Mouse (Mus musculus) hindbrain, postnatal 0 days (tissue): ENCODE measurements around the gene Cpa1. TPM values are rescaled to one million over a fixed set of nuclear protein-coding genes. Genes with fewer than 3 reads are reported as not detected.
A peak's percentile ranks its signal among the peaks of the same experiment; 100 is the strongest.

Source experiments
- ATAC-seq: fragments of 200-750 bp; cut with Nextera tagmentation; 2 replicates; pipeline ENCODE4 v1.8.0; 2017; ENCODE audit warnings: mild to moderate bottlenecking, moderate TSS enrichment, moderate library complexity
- DNase-seq: peaks from one replicate; pipeline ENCODE4 v3.0.0-alpha.2; 2015; ENCODE audit warnings: low spot score
- H3K27ac ChIP-seq: fragments of 300-500 bp; sonication (generic); 2 replicates; pipeline ENCODE4 v1.5.1; 2014; ENCODE audit warnings: mild to moderate bottlenecking
- H3K27me3 ChIP-seq: fragments of 300-500 bp; sonication (generic); 2 replicates; pipeline ENCODE4 v1.6.1; 2014; ENCODE audit warnings: low read length, mixed read lengths; ENCODE audit not compliant: insufficient read depth
- H3K36me3 ChIP-seq: fragments of 300-500 bp; sonication (generic); 2 replicates; pipeline ENCODE4 v1.6.1; 2014; ENCODE audit warnings: low read length, mixed read lengths; ENCODE audit not compliant: insufficient read depth
- H3K4me1 ChIP-seq: fragments of 300-500 bp; sonication (generic); 2 replicates; pipeline ENCODE4 v1.6.1; 2014; ENCODE audit warnings: antibody characterized with exemption, low read length, mixed read lengths; ENCODE audit not compliant: insufficient read depth
- H3K4me2 ChIP-seq: fragments of 300-500 bp; sonication (generic); 2 replicates; pipeline ENCODE4 v1.6.1; 2014; ENCODE audit warnings: low read depth, mild to moderate bottlenecking, low read length, moderate library complexity, mixed read lengths
- H3K4me3 ChIP-seq: fragments of 300-500 bp; sonication (generic); 2 replicates; pipeline ENCODE4 v1.5.1; 2014; ENCODE audit warnings: low read length
- H3K9ac ChIP-seq: fragments of 300-500 bp; sonication (generic); replicated peaks from 2 replicates; pipeline ENCODE4 v1.6.1; 2014; ENCODE audit warnings: mild to moderate bottlenecking, low read length, moderate library complexity, mixed read lengths
- H3K9me3 ChIP-seq: fragments of 300-500 bp; sonication (generic); 2 replicates; pipeline ENCODE4 v1.6.1; 2016; ENCODE audit warnings: low read length, mixed read lengths
- CTCF ChIP-seq: IDR thresholded peaks from 2 replicates; pipeline ENCODE4 v1.5.1; 2016; ENCODE audit warnings: antibody characterized with exemption, control low read depth, low read depth
- WGBS: fragments of 180-500 bp; shearing (Covaris S2); extraction: QIAGEN DNeasy Blood & Tissue Kit; methylation state at CpG from one replicate; pipeline ENCODE4 v1.1.7; 2014; 5-methylcytosine and 5-hydroxymethylcytosine counted together
- polyA plus RNA-seq: library from polyadenylated mRNA; unstranded; fragments of >200 nt; fragmentation: Nextera tagmentation; extraction: Ambion mirVana; gene quantifications from 2 replicates; pipeline ENCODE4 v1.2.1, GENCODE M21; 2015
- total RNA-seq: library from RNA; depleted of rRNA; stranded (reverse); fragments of >200 nt; gene quantifications from 2 replicates; pipeline ENCODE4 v1.2.3, GENCODE M21; 2014; rRNA removed

The Cpa1 gene
- 0.68 and 0.84 TPM in 2 replicates for total RNA-seq
- polyA plus RNA-seq, result 0.40 and 0.68 TPM in 2 replicates

DNA sequence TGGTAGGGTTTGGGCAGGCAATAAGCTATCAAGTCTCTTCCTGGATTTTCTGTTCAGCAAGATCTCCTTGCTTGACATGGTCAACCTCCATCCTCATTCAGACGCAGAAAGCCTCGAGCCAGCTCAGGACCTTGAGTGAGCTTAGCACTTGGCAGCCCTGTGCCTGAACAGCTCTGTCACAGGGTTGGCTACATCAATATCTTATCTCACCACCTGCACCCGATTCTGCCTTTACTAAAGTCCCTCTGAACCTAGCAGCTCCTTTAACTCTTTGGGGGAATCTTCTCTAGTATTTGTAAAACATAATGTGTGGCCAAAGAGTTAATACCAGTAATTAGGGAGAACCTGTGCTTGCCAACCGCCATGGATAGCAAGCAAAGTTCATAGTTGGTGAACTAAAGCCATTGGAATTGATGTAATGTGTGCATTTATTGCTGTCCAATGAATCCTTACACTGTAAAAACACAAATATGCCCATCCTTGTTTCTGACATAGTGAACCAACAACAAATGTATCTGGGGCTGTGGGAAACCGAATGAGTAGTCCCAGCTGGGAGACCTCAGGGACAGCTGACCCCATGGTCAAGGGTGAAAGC, at the start of gene Cpa1:
Cpa1 (plus strand) TSS at position 545 of the 595 bp plus-strand sequence.
- Histone ChIP-seq H3K9me3 (no peaks in the 10 kb centered on the region), H3K4me1 (no peaks in the 10 kb centered on the region), H3K36me3 (no peaks in the 10 kb centered on the region), H3K4me3 (no peak within 1 kb of the TSS), H3K27ac (no peak within 1 kb of the TSS), H3K9ac (no peak within 1 kb of the TSS), H3K27me3 (no peaks in the 10 kb centered on the region), H3K4me2 (no peak within 1 kb of the TSS)
- WGBS, result 87% methylated on average over 5 of the region's 5 CpGs
- ATAC-seq (no peak), DNase-seq (no peak)
- no peak for TF ChIP-seq CTCF

DNA sequence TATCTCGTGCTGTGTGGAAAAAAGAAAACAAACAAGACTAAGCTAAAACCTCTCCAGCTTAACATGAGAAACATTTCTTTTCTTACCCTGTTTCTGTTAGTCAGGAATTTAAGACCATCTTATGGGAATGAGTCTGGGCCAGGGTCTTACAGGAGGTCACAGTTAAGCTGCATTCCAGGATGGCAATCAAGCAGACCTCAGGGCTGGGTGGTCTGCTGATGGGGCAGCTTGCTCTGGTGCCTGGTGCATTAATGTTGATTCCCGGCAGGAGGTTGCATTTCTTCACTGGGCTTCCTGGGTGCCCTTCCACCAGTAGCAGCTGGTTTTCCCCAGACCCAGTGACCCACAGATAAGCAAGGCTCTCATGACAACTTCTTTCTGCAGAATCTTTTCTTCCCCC, 49.2 kb upstream of the Cpa1 start:
- Histone ChIP-seq H3K4me3 (no peak overlapping the region), H3K4me1 (no peaks in the 10 kb centered on the region), H3K36me3 (no peaks in the 10 kb centered on the region), H3K4me2 (no peak overlapping the region), H3K27ac (no peak overlapping the region), H3K27me3 (no peaks in the 10 kb centered on the region), H3K9ac (no peak overlapping the region), H3K9me3 (no peaks in the 10 kb centered on the region)
- no peak for TF ChIP-seq CTCF
- DNase-seq (no peak), ATAC-seq (no peak)
- WGBS, result 75% methylated on average over 2 of the region's 2 CpGs

DNA sequence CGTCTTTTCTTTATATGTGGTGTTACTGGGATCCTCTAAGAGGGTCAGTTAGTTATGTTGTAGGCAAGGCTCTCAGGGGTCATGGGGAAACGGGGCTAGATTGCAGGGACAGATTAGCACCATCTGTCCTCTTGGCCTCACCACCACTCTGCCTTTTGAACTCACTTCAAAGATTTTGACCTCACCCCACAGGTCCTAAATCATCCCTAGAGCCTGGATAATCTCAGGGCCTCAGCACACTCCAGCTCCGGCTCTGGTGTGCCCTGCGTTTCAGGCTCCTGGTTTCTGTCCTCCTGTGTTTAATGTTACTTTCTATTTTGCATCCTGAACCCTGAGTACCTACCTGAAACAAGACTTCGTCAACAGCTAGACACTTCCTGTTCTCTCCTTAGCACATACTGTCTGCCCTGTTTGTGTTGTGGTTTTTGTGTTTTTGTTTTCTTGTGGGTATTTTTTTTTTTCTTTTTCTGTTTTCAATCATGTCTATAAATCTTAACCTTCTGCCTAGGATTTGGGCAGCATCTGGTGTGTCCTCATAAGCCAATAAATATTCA, 47.1 kb upstream of the Cpa1 start:
- 68% methylated on average over 5 of the region's 5 CpGs for WGBS
- Histone ChIP-seq H3K9ac (no peak overlapping the region), H3K4me1 (no peaks in the 10 kb centered on the region), H3K4me3 (no peak overlapping the region), H3K9me3 (no peaks in the 10 kb centered on the region), H3K36me3 (no peaks in the 10 kb centered on the region), H3K27me3 (no peaks in the 10 kb centered on the region), H3K4me2 (no peak overlapping the region), H3K27ac (peak overlapping the region; percentile 11; the same call in 1 of the 2 replicates)
- TF ChIP-seq CTCF, result no peak
- DNase-seq (no peak), ATAC-seq (no peak)

DNA sequence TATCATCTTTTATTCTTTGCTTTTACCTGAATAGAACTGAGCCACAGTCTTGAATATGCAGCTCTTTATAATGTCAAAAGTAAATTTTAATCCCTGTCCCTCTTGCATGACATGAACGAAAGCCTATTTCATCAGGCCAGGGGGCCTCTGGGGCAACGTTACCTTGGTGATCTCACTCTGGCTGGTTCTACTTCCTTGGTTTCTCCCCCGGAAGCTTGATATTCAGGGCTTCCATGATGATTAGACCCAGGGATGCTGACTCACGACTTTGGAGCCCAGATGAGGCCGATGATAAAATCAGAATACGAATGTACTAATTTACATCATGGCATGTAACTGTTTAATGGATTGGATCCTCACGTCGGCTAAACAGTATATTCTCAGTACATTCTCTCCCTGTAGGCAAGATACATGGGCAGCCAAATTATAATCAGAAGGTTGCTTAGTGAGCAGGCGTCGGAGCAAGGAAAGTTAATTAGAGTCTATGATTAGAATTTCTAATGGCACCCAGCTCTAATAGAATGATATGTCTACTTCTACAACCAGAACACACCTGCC, 46.5 kb upstream of the Cpa1 start:
- no peaks in the 10 kb centered on the region for H3K36me3 ChIP-seq
- no peaks in the 10 kb centered on the region for H3K4me1 ChIP-seq
- H3K9me3 ChIP-seq, result no peaks in the 10 kb centered on the region
- H3K9ac ChIP-seq, result no peak overlapping the region
- H3K4me2 ChIP-seq, result no peak overlapping the region
- peak overlapping the region; percentile 11; the same call in 1 of the 2 replicates for H3K27ac ChIP-seq
- 50% methylated on average over 10 of the region's 10 CpGs for WGBS
- no peak for TF ChIP-seq CTCF
- no peaks in the 10 kb centered on the region for H3K27me3 ChIP-seq
- H3K4me3 ChIP-seq, result no peak overlapping the region
- DNase-seq (peak; percentile 36), ATAC-seq (peak; percentile 53)

DNA sequence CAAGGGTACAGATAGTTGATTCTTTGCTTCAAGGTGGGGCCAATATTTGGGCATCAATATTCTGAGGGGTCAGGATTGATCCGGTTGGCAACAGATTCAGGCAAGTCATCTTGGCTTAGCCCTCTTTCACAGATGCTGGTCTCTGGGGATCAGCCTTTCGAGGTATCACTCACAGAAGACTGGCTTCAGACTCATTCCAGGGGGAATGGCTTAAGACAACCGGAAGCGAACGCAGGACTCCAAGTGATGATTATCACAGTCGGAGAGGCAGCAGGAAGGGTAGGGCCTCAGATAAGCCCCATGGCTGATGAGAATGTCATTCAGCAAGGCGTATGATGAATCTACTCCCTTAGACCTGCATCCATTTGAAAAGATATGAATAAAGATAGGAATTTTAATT, 44.7 kb upstream of the Cpa1 start:
- H3K27me3 ChIP-seq, result no peaks in the 10 kb centered on the region
- no peak overlapping the region for H3K4me2 ChIP-seq
- no peak overlapping the region for H3K9ac ChIP-seq
- DNase-seq (no peak), ATAC-seq (no peak)
- H3K9me3 ChIP-seq, result no peaks in the 10 kb centered on the region
- no peaks in the 10 kb centered on the region for H3K4me1 ChIP-seq
- WGBS, result 76% methylated on average over 7 of the region's 7 CpGs
- no peak overlapping the region for H3K27ac ChIP-seq
- no peak overlapping the region for H3K4me3 ChIP-seq
- H3K36me3 ChIP-seq, result no peaks in the 10 kb centered on the region
- no peak for TF ChIP-seq CTCF

DNA sequence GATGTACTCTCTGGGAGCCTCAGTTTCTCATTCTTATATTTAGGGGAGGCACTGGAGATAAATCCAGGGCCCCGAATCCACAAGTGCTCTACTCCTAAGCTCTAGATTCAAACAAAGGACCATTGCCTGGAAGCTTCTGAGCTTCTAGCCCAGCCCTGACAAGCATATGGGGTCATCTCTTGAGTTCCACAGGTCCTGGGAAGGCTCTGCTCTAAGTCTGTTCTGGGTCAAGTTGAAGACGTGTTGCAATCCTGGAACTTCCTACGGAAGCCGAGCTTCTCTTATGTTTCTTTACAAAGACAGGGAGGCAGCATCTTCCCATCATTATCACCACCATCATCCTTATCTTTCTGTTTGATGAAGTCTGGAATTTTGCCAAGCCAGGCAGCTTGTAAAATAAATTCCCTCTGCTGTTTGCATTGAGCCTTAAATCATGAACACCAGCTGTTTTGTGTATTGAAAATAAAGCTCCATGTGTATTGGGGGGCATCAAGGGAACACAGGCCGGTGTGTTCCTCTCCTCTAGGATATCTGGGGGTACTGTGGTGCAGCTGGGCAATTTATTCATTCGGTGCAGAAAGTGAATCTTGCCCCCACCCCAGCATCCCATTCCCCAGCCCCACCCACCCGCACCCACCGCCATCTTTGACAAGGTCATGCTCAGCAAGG, 42.7 kb upstream of the Cpa1 start:
- H3K36me3 ChIP-seq, result no peaks in the 10 kb centered on the region
- no peaks in the 10 kb centered on the region for H3K27me3 ChIP-seq
- ATAC-seq, result no peak
- H3K4me3 ChIP-seq, result no peak overlapping the region
- H3K4me1 ChIP-seq, result no peaks in the 10 kb centered on the region
- H3K9me3 ChIP-seq, result no peaks in the 10 kb centered on the region
- no peak overlapping the region for H3K27ac ChIP-seq
- no peak overlapping the region for H3K4me2 ChIP-seq
- WGBS, result 82% methylated on average over 8 of the region's 8 CpGs
- TF ChIP-seq CTCF, result no peak
- no peak for DNase-seq
- H3K9ac ChIP-seq, result no peak overlapping the region

DNA sequence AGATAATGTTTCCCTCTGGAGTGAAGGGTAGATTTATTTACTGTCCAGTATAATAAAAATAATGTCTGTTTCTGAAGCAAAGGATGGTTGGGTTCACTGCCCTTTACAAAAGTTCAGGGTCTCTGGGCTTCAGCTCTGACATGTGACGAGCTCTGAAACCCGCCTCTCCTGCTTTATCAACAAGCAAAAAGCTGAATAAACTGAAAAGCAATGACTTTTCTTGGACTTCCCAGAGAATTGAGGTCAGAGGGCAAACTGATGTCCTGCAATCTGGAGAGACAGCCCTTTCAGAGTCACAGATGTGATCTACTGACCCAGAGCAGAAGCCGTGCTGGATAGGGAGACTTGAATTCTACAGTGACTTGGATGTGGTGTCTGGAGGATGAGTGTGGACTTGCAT, 39.0 kb upstream of the Cpa1 start:
- H3K9ac ChIP-seq, result no peak overlapping the region
- no peak for ATAC-seq
- TF ChIP-seq CTCF, result no peak
- H3K9me3 ChIP-seq, result no peaks in the 10 kb centered on the region
- H3K4me3 ChIP-seq, result no peak overlapping the region
- H3K27me3 ChIP-seq, result no peaks in the 10 kb centered on the region
- H3K27ac ChIP-seq, result no peak overlapping the region
- no peak for DNase-seq
- no peaks in the 10 kb centered on the region for H3K36me3 ChIP-seq
- H3K4me1 ChIP-seq, result no peaks in the 10 kb centered on the region
- 64% methylated on average over 3 of the region's 3 CpGs for WGBS
- no peak overlapping the region for H3K4me2 ChIP-seq
